Mouse (Mus musculus): ENCODE results near the gene Ube2v1. TPM values are rescaled to one million over a fixed set of nuclear protein-coding genes. Genes with fewer than 3 reads are reported as not detected.
"Not testable (repeated sequence)": the region's sequence is repeated elsewhere in the genome, so short reads cannot be mapped to it uniquely, and the experiment has no call there.

The Ube2v1 gene
- polyA plus RNA-seq, 1 experiment from 2014 or later: 310 TPM

DNA sequence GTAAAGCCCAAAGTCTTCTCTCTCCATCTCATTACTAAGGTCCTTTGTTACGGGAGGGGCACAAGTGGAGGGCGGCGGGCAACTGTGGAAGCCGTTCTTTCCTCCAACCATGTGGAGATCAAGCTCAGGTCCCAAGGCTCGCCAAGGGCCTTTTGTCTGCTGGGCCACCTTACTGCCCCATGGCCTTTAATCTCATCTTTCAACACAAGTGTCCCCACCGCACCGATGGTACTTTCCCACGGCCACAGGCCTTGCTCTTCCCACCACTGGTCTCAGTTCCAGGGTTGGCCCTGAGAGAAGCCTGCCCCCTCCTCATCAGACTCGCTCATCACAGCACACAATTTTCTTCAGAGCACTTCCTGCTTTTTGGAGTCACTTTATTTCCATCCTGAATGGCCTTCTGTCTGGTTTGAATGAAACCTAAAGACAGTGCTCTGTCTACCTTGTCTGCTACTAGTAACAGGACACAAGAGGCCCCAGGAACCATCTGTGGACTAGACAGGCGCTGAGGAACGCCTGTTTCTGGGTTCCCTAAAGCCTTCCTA lies 2.2 kb downstream of the Ube2v1 start:
- Histone ChIP-seq H3K9ac (peak overlapping the region; percentile 90), H3K4me3 (peak overlapping the region; percentile 87), H3K36me3 (peaks cover 16% of the 10 kb centered on the region), H3K4me1 (replicated peaks) (peaks cover 79% of the 10 kb centered on the region), H3K27me3 (no peaks in the 10 kb centered on the region), H3K27ac (peak overlapping the region; percentile 4; the same call in 1 of the 2 replicates), H3K4me2 (peak overlapping the region; percentile 93), H3K9me3 (no peaks in the 10 kb centered on the region)
- ATAC-seq (ENCODE audit: low FRiP score): no peak
- WGBS: 74% methylated on average over 11 of the region's 11 CpGs

DNA sequence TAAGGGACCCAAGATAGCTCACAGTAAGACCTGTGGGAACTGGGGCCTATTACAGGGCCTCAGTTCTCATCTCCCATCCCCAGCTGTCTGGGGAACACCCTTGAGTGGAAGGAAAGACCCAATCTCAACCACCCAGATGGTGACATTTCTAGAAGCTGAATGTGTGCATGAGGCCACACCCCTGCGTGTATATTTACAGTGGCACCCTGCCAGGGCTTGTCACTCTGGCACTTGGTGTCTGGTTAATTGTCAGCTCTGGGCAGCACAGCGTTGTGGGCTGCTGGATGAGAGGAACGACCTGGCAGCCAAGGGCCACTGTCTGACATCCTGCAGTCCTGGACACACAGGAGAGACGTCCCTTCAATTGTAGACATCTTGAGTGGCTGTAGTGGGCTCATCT lies 3.0 kb downstream of the Ube2v1 start:
- Histone ChIP-seq H3K4me3 (no peak overlapping the region), H3K9me3 (no peaks in the 10 kb centered on the region), H3K4me1 (replicated peaks) (peaks cover 73% of the 10 kb centered on the region), H3K27me3 (no peaks in the 10 kb centered on the region), H3K9ac (peak overlapping the region; percentile 90; the same call in 1 of the 2 replicates), H3K27ac (peak overlapping the region; percentile 4; the same call in 1 of the 2 replicates), H3K4me2 (no peak overlapping the region; the same call in 1 of the 2 replicates), H3K36me3 (peaks cover 16% of the 10 kb centered on the region)
- 53% methylated on average over 4 of the region's 4 CpGs for WGBS
- no peak for ATAC-seq (ENCODE audit: low FRiP score)

DNA sequence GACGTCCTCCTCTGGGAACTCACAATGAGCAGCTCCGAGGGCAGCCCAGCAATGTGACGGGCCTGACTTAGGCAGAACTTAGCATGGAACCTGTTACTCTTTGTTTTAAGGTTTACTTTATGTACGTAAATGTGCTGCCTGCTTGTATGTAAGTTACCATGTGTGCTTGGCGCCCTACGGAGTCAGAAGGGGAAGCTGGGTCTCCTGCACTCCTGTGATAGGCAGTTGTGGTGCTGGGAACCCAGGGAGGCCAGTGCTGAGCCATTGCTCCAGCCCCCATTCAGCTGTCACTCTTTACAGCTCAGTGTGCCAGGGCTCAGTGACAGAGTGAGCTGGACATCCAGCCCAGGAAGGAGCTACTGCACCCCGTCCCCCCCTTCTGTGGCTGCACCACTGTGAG lies 4.9 kb downstream of the Ube2v1 start:
- peaks cover 16% of the 10 kb centered on the region for H3K36me3 ChIP-seq
- no peak overlapping the region for H3K9ac ChIP-seq
- no peak for ATAC-seq (ENCODE audit: low FRiP score)
- no peak overlapping the region for H3K4me2 ChIP-seq
- no peaks in the 10 kb centered on the region for H3K27me3 ChIP-seq
- WGBS: 83% methylated on average over 7 of the region's 7 CpGs
- H3K27ac ChIP-seq: no peak overlapping the region
- no peaks in the 10 kb centered on the region for H3K9me3 ChIP-seq
- H3K4me3 ChIP-seq: no peak overlapping the region
- H3K4me1 ChIP-seq (replicated peaks): peaks cover 62% of the 10 kb centered on the region

DNA sequence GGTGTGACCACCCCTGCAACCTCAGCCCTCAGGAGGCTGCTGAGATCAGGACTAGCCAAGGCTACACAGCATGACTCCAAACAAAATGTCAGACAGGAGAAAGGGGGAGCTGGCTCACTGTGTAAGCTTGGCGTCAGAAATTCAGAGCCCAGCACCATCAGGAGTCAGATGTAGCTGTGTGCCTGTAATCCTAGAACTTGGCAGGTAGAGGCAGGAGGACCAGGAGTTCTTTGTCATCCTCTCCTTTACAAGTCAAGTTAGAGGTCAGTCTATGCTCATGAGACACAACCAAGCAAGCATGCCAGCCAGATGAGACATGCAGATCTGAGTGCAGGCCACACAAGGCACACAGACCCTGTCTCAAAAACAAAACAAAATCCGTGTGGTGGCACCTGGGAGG lies 6.2 kb downstream of the Ube2v1 start:
- Histone ChIP-seq H3K36me3 (peaks cover 16% of the 10 kb centered on the region), H3K4me3 (no peak overlapping the region), H3K27ac (0 out of 2 replicates have a peak overlapping the region, but pooled peaks have one; percentile 1), H3K27me3 (no peaks in the 10 kb centered on the region), H3K4me1 (replicated peaks) (peaks cover 68% of the 10 kb centered on the region), H3K4me2 (no peak overlapping the region), H3K9me3 (no peaks in the 10 kb centered on the region), H3K9ac (no peak overlapping the region)
- no peak for ATAC-seq (ENCODE audit: low FRiP score)
- WGBS: 44% methylated on average over 2 of the region's 2 CpGs

DNA sequence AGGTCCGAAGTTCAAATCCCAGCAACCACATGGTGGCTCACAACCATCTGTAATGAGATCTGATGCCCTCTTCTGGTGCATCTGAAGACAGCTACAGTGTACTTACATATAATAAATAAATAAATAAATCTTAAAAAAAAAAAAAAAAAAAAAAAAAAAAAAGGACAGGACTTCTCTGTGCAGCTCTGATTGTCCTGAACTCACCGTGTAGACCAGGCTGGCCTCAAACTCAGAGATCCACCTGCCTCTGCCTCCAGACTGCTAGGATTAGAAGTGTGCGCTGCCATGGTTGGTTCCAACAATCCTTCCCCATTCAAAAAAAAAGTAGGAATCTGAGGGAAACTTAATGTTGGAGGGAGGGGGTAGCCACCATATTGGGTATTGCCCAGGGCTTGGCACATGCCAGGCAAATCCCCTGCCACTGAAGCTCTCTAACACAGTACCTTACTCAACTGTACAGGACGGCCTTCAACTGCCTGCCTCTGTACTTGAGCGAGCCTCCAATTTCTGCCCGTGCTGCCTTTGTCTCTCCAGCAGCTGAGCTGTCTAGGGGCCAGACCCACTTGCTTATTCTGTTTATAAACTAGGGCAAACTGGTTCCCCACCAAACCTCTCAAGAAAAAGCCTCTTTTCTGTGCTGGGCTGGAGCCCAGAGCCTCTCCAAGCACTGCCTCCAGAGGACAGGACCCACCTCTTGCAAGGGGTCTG lies 7.4 kb downstream of the Ube2v1 start:
- no peaks in the 10 kb centered on the region for H3K9me3 ChIP-seq
- ATAC-seq (ENCODE audit: low FRiP score): no peak
- 95% methylated on average over 5 of the region's 6 CpGs for WGBS
- no peak overlapping the region for H3K4me2 ChIP-seq
- no peak overlapping the region for H3K27ac ChIP-seq
- H3K36me3 ChIP-seq: peaks cover 16% of the 10 kb centered on the region
- no peak overlapping the region for H3K9ac ChIP-seq
- H3K4me3 ChIP-seq: no peak overlapping the region
- peaks cover 57% of the 10 kb centered on the region for H3K4me1 ChIP-seq (replicated peaks)
- H3K27me3 ChIP-seq: no peaks in the 10 kb centered on the region

DNA sequence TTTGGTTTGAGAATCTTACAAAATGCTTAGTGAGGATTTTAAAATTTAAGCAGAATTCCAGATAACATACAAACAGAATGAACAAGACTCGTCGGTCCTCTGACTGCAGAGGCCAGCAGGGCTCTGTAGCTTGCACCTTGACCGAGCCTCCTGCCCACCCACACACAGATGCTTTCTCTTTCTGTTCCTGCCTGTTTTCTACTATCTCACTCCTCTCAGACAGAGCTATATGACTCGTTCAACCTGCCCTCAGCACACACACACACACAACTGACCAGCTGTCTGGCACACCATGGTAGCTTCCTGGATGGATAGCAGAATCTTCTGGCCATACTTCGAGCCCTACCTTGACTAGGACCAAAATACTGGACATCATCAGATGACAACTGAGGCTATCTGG lies 8.9 kb downstream of the Ube2v1 start:
- Histone ChIP-seq H3K27me3 (no peaks in the 10 kb centered on the region), H3K4me2 (no peak overlapping the region), H3K4me3 (no peak overlapping the region), H3K4me1 (replicated peaks) (peaks cover 52% of the 10 kb centered on the region), H3K36me3 (peaks cover 8% of the 10 kb centered on the region), H3K9ac (no peak overlapping the region), H3K9me3 (no peaks in the 10 kb centered on the region), H3K27ac (no peak overlapping the region)
- WGBS: 84% methylated on average over 5 of the region's 5 CpGs
- no peak for ATAC-seq (ENCODE audit: low FRiP score)

DNA sequence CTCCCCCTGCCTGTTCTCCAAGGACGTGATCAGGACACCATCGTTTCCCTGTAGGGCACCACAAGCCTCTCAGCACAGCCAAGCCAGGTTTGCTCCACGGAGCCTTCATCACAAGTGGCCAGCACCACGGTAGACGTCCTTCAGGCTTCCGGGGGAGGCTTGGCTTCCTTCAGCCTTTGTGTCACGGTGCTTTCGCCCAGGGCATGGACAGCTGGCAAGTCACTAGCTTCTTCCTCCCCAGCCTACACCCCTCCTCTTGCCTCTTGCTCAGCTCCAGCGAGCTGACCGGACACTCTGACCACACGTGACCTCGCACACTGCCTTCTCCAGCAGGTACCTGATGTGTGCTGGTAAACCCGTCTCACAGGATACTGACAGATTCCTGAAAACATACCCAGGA lies 9.5 kb downstream of the Ube2v1 start:
- ATAC-seq (ENCODE audit: low FRiP score): no peak
- 86% methylated on average over 13 of the region's 13 CpGs for WGBS

DNA sequence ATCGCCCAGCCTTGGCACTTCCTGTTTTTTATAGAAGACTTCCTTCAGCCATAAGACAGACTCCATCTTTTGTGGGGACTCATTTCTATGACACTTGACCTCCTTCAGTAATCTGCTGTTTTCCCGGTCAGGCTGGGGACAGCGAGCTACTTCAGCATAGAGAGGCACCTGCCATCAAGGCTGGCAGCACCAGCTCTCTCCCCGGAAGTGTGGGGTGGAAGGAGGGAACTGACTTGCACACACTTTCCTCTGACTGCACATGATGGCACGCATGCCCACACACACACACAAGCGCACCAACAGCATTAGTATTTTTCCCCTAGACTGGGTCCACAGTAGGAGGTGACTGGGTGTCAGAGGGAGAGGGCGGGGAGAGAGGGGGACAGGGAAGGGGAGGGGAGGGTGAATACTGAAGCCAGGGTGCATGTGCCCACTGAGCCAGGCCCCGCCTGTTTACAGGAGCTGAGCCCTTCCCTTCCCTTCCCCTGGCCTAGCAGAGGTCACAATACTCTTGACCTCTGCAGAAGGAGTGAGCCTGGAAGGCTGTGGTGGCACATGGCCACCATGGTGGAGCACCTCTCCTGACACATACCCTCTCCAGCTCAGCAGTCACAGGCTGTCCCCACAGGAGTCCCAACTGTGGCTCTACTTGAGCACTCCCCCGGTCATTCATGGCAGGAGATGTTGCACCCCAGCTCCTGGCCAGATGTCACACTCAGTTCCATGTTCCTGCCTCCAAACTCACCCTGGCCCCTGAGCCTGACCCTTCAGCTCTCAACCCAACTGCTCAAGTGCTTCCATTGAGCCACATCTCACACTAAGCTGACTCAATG lies 10.4 kb downstream of the Ube2v1 start:
- Histone ChIP-seq H3K9ac (no peak overlapping the region), H3K27ac (no peak overlapping the region), H3K36me3 (peaks cover 12% of the 10 kb centered on the region), H3K9me3 (no peaks in the 10 kb centered on the region), H3K4me2 (no peak overlapping the region), H3K4me3 (no peak overlapping the region), H3K4me1 (replicated peaks) (peaks cover 39% of the 10 kb centered on the region), H3K27me3 (no peaks in the 10 kb centered on the region)
- no peak for ATAC-seq (ENCODE audit: low FRiP score)
- WGBS: 82% methylated on average over 9 of the region's 9 CpGs

More for the DNA sequence above, 9.5 kb downstream of the Ube2v1 start:
- Histone ChIP-seq H3K4me1 (replicated peaks) (peaks cover 46% of the 10 kb centered on the region), H3K9me3 (no peaks in the 10 kb centered on the region), H3K27me3 (no peaks in the 10 kb centered on the region), H3K4me2 (no peak overlapping the region), H3K9ac (no peak overlapping the region), H3K27ac (no peak overlapping the region), H3K4me3 (no peak overlapping the region), H3K36me3 (peaks cover 7% of the 10 kb centered on the region)

DNA sequence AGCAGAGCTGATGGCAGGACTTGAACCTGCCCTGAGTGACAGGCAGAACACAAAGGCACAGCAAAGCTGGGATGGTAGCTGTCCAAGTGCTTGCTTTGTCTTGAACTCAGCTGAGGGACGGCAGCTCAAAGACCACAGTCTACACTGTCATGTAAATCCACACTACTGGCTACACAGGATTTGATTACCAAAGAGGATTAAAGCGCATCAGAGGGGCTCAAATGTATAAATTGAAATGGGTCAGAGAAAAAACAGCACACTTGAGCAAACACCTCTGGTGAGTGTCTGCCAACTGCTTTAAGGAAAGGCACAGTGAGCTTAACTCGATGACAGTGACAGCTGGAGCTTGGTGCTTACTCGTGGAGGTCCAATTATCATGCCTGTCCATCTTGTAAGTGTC lies 14.4 kb downstream of the Ube2v1 start:
- no peak for ATAC-seq (ENCODE audit: low FRiP score)
- peaks cover 51% of the 10 kb centered on the region for H3K36me3 ChIP-seq

DNA sequence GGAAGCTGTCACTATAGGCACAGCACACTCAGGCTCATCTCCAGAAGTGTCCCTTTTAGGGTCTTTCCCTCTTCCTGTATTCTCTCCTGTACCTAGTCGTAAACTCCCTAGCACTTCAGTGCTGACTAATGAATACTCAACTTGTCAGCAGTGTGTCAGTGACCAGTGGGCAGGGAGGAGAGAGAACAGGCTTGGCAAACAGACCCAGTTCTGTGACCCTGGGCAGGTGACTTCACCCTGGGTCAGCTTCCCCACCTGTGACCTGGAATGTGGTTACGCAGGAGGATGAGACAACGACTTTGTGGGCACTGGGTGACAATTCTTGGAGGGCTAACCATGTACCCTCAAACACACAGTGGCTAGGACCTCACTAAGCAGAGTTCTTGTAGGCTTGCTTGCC lies 14.9 kb downstream of the Ube2v1 start:
- no peak for ATAC-seq (ENCODE audit: low FRiP score)
- no peak overlapping the region for H3K9ac ChIP-seq
- H3K27ac ChIP-seq: no peak overlapping the region
- H3K9me3 ChIP-seq: no peaks in the 10 kb centered on the region
- no peak overlapping the region for H3K4me2 ChIP-seq
- WGBS: 94% methylated on average over 3 of the region's 3 CpGs
- peaks cover 20% of the 10 kb centered on the region for H3K4me1 ChIP-seq (replicated peaks)
- no peaks in the 10 kb centered on the region for H3K27me3 ChIP-seq
- peaks cover 55% of the 10 kb centered on the region for H3K36me3 ChIP-seq
- H3K4me3 ChIP-seq: no peak overlapping the region

More for the DNA sequence above, 14.4 kb downstream of the Ube2v1 start:
- no peak overlapping the region for H3K27ac ChIP-seq
- no peak overlapping the region for H3K4me2 ChIP-seq
- H3K9me3 ChIP-seq: no peaks in the 10 kb centered on the region
- H3K4me1 ChIP-seq (replicated peaks): peaks cover 24% of the 10 kb centered on the region
- no peaks in the 10 kb centered on the region for H3K27me3 ChIP-seq
- no peak overlapping the region for H3K4me3 ChIP-seq
- WGBS: 52% methylated on average over 4 of the region's 4 CpGs
- H3K9ac ChIP-seq: no peak overlapping the region

DNA sequence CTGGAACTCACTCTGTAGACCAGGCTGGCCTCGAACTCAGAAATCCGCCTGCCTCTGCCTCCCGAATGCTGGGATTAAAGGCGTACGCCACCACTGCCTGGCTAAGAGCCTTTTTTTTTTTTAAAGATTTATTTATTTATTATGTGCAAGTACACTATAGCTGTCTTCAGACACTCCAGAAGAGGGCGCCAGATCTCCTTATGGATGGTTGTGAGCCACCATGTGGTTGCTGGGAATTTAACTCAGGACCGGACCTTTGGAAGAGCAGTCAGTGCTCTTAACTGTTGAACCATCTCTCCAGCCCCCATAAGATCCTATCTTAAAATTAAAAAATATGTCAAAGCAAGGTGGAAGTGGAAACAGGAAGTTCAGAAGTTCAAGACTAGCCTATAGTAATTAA lies 18.6 kb downstream of the Ube2v1 start:
- peaks cover 77% of the 10 kb centered on the region for H3K36me3 ChIP-seq
- ATAC-seq (ENCODE audit: low FRiP score); H3K4me3 ChIP-seq; H3K9ac ChIP-seq; H3K9me3 ChIP-seq; H3K4me1 ChIP-seq (replicated peaks); H3K4me2 ChIP-seq; H3K27me3 ChIP-seq; H3K27ac ChIP-seq: not testable (repeated sequence)
- WGBS: 94% methylated on average over 7 of the region's 7 CpGs

DNA sequence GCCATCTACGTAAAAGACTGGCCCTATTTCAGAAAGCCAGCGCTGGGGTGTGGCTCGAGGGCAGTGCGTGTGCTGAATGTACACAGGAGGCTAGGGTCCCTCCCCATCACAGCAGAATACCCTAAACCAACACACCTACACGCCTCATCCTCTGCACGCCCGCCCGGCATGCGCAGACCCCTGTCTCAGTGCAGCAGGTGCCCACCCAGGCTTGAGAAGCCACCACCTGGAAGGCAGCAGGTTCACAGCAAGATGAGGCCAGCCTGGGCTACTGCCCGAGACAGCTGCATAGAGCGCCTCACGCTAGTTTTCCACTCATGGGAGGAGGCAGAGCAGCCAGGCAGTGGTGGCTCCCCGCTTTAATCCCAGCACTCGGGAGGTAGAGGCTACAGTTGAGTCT lies 19.8 kb downstream of the Ube2v1 start:
- Histone ChIP-seq H3K27ac (no peak overlapping the region), H3K4me1 (replicated peaks) (no peaks in the 10 kb centered on the region), H3K36me3 (peaks cover 78% of the 10 kb centered on the region), H3K4me3 (no peak overlapping the region), H3K9ac (no peak overlapping the region), H3K9me3 (no peaks in the 10 kb centered on the region), H3K4me2 (no peak overlapping the region), H3K27me3 (no peaks in the 10 kb centered on the region)
- ATAC-seq (ENCODE audit: low FRiP score): no peak
- 95% methylated on average over 14 of the region's 14 CpGs for WGBS

All from hindbrain, embryonic 13.5 days (tissue).